Mouse (Mus musculus) liver, embryonic 11.5 days (tissue): Measurements from ENCODE around the gene Il20rb. TPM values are rescaled to one million over a fixed set of nuclear protein-coding genes. Genes with fewer than 3 reads are reported as not detected.

Experiments
- ATAC-seq: fragments of 200-750 bp; cut with Nextera tagmentation; replicated peaks from 2 replicates; pipeline ENCODE4 v1.8.0; 2017; ENCODE audit warnings: moderate number of reproducible peaks, mild to moderate bottlenecking, moderate TSS enrichment, moderate library complexity; ENCODE audit not compliant: low FRiP score
- DNase-seq: peaks from one replicate; pipeline ENCODE4 v3.0.0-alpha.2; 2017; ENCODE audit warnings: low spot score
- H3K27ac ChIP-seq: fragments of 300-500 bp; sonication (generic); 2 replicates; pipeline ENCODE4 v1.5.1; 2014; ENCODE audit warnings: mild to moderate bottlenecking, low read depth, low read length, control low read depth
- H3K27me3 ChIP-seq: fragments of 300-500 bp; sonication (generic); replicated peaks from 2 replicates; pipeline ENCODE4 v1.6.1; 2014; ENCODE audit warnings: low read length, mixed read lengths; ENCODE audit not compliant: control insufficient read depth, insufficient read depth
- H3K36me3 ChIP-seq: fragments of 300-500 bp; sonication (generic); 2 replicates; pipeline ENCODE4 v1.6.1; 2014; ENCODE audit warnings: mild to moderate bottlenecking, low read length, moderate library complexity, mixed read lengths; ENCODE audit not compliant: control insufficient read depth, insufficient read depth
- H3K4me1 ChIP-seq: fragments of 300-500 bp; sonication (generic); replicated peaks from 2 replicates; pipeline ENCODE4 v1.6.1; 2014; ENCODE audit warnings: low read length, mixed read lengths; ENCODE audit not compliant: control insufficient read depth, insufficient read depth
- H3K4me2 ChIP-seq: fragments of 300-500 bp; sonication (generic); 2 replicates; pipeline ENCODE4 v1.6.1; 2014; ENCODE audit warnings: mild to moderate bottlenecking, control low read depth, moderate library complexity
- H3K4me3 ChIP-seq: fragments of 300-500 bp; sonication (generic); 2 replicates; pipeline ENCODE4 v1.5.1; 2014; ENCODE audit warnings: low read depth, low read length, control low read depth
- H3K9ac ChIP-seq: fragments of 300-500 bp; sonication (generic); 2 replicates; pipeline ENCODE4 v1.6.1; 2014; ENCODE audit warnings: low read depth, low read length, control low read depth
- H3K9me3 ChIP-seq: fragments of 300-500 bp; sonication (generic); 2 replicates; pipeline ENCODE4 v1.6.1; 2016; ENCODE audit warnings: low read length, inconsistent platforms, mixed read lengths; ENCODE audit not compliant: control insufficient read depth
- WGBS: fragments of 180-500 bp; shearing (Covaris S2); extraction: QIAGEN DNeasy Blood & Tissue Kit; methylation state at CpG from one replicate; pipeline ENCODE4 v1.1.7; 2014; 5-methylcytosine and 5-hydroxymethylcytosine counted together
- polyA plus RNA-seq: library from polyadenylated mRNA; unstranded; fragments of >200 nt; fragmentation: Nextera tagmentation; extraction: Ambion mirVana; gene quantifications from 2 replicates; pipeline ENCODE4 v1.2.1, GENCODE M21; 2014

The Il20rb gene
- polyA plus RNA-seq, 1 experiment from 2014 or later: 0.59 TPM

DNA sequence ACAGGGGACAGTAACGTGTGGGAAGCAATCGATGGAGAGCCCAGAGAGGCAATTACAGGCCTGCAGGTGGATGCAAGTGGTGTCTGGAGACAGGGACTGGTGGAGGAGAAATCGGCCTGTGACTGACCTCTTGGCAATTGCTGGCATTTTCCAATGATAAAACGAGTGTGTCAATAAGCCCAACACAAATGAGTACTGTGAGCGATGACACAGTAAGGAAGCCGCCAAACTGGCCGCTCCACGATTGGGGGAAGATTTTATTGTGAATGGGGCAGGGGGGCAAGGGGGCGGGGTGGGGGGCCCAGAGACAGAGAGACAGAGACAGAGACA is 32.0 kb downstream of the Il20rb start:
- H3K9ac ChIP-seq: peak overlapping the region; percentile 46
- H3K27ac ChIP-seq: no peak overlapping the region
- ATAC-seq: peak; percentile 47; the same call in 1 of the 2 replicates
- no peaks in the 10 kb centered on the region for H3K4me1 ChIP-seq
- H3K4me3 ChIP-seq: peak overlapping the region; percentile 42
- WGBS: 18% methylated on average over 9 of the region's 9 CpGs
- no peaks in the 10 kb centered on the region for H3K36me3 ChIP-seq
- no peaks in the 10 kb centered on the region for H3K27me3 ChIP-seq
- no peak for DNase-seq
- no peaks in the 10 kb centered on the region for H3K9me3 ChIP-seq
- H3K4me2 ChIP-seq: peak overlapping the region; percentile 77

DNA sequence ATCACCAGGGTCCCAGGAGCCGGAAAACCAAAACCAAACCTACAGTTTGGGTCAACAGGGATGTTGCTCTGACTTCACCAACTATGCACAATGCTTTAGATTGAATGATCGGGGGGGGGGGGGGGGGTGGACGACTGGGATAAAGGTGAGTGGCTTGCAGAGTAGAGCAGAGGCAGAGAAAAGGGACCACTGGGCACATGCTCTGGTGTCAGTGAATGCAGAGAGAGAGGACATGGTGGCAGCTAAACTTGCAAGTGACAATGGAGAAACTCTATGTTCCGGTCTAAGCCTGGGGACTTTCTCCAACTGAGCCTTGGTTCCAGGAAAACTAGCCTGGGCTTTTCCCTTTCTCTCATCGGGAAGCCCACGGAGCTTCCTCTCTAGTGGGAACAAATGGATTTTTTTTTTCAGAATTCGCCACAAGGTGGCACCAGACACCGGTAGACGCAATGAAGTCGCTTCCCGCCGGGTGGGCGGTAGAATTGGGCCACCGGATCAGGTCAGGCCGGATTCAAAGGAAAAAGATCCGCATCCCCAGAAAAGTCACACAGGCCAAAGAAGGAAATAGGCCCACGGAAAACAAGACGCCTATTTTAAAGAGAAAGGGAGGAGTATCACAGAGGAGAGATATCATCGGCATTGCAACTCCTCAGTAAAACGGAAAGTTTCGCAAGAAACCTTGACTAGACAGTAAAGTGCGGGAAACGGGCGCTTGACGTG is 32.5 kb downstream of the Il20rb start:
- Histone ChIP-seq H3K9me3 (no peaks in the 10 kb centered on the region), H3K9ac (peak overlapping the region; percentile 46), H3K4me1 (no peaks in the 10 kb centered on the region), H3K36me3 (no peaks in the 10 kb centered on the region), H3K4me2 (peak overlapping the region; percentile 77), H3K27ac (no peak overlapping the region), H3K4me3 (peak overlapping the region; percentile 42), H3K27me3 (no peaks in the 10 kb centered on the region)
- ATAC-seq: peak; percentile 58; the same call in 1 of the 2 replicates
- WGBS: 6% methylated on average over 25 of the region's 25 CpGs
- DNase-seq: peak; percentile 72

DNA sequence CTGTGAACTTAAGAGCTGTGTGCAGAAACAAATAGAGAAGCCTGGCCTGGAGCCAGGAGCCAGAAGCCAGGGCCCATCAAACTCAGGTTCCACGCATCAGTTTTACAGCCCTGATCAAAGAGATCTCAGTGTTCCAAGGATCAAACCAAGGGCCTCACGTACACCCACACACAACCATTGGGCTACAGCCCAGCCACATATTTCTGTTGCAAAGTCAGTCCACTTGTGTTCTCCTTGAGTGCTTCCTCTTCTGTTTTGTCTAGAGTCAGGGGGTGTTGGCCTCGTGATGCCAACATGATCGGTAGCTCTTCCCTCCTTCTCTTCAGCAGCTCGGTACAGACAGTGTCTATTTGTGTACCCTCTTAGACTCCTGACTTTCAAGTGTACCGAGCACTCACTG is 34.2 kb downstream of the Il20rb start:
- Histone ChIP-seq H3K9ac (no peak overlapping the region), H3K4me1 (no peaks in the 10 kb centered on the region), H3K4me2 (no peak overlapping the region), H3K27me3 (no peaks in the 10 kb centered on the region), H3K36me3 (no peaks in the 10 kb centered on the region), H3K9me3 (no peaks in the 10 kb centered on the region), H3K4me3 (no peak overlapping the region), H3K27ac (no peak overlapping the region)
- no peak for DNase-seq
- WGBS: 58% methylated on average over 6 of the region's 6 CpGs
- ATAC-seq: no peak

DNA sequence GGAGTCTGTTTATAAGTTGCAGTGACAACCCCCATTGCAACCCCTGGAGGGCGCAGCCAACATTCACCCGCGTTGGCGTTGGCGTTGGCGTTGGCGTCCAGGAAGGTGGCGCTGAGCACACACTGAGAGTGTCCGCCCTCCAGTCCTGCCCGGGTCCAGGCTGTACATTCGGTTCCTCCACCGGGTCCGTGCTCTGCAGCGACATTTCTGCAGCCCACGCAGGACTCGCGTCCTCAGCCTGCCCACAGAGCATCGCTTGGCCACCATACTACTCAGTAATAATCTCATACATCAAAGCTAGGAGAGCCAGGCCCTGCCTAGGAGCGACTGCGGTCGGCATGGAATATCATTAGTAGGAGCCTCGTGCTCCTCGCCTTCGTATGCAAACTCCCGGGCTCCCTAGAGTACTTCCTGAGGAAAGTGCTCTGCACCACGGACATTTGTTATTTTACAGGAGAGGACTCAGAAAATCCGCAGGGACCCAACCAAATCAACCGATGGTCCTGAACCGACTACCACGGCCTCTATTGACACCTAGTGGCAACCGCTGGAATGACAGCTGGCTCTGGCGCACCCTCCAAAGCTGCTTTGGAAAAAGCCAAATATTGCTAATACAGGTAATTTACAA is 40.4 kb downstream of the Il20rb start:
- Histone ChIP-seq H3K4me2 (peak overlapping the region; percentile 89), H3K4me1 (no peaks in the 10 kb centered on the region), H3K27me3 (no peaks in the 10 kb centered on the region), H3K9ac (peak overlapping the region; percentile 61), H3K36me3 (no peaks in the 10 kb centered on the region), H3K9me3 (no peaks in the 10 kb centered on the region), H3K4me3 (peak overlapping the region; percentile 55), H3K27ac (no peak overlapping the region)
- peak; percentile 75 for DNase-seq
- under 1% methylated on average over 32 of the region's 32 CpGs for WGBS
- ATAC-seq: peak; percentile 84

DNA sequence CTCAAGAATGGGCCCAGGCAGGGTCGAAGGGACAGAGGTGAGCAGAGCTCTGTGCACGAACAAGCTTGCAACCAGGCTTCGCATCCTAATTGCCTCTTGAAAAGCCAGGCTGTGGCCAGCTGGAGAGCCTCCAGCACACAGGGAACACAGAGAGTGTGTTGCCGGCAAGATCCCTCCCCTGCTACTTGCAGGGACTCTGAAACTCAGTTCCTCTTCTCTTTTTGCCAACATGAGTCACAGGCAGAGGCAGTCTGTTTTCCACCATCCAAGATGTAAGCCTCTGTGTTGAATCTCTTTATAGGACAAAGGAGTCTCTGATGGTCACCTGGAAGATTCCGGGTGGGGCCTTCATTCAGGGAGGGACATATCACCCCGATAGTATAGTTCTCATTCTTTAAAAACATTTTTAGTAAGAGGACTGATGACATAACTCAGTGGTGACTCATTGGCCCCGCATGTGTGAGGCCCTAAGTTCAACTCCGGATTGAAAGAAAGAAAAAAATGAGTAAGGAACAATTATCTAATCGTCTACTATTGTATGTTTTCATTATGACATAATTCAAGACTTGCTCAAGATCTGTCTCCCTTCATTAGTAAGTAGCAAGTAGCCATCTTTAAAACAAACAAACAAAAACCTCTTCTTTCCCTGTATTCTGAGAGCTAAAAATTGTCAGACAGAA is 46.3 kb downstream of the Il20rb start:
- Histone ChIP-seq H3K4me1 (no peaks in the 10 kb centered on the region), H3K4me2 (no peak overlapping the region), H3K27ac (no peak overlapping the region), H3K27me3 (no peaks in the 10 kb centered on the region), H3K9ac (no peak overlapping the region), H3K36me3 (no peaks in the 10 kb centered on the region), H3K4me3 (no peak overlapping the region), H3K9me3 (no peaks in the 10 kb centered on the region)
- DNase-seq: no peak
- 64% methylated on average over 9 of the region's 9 CpGs for WGBS
- ATAC-seq: no peak

DNA sequence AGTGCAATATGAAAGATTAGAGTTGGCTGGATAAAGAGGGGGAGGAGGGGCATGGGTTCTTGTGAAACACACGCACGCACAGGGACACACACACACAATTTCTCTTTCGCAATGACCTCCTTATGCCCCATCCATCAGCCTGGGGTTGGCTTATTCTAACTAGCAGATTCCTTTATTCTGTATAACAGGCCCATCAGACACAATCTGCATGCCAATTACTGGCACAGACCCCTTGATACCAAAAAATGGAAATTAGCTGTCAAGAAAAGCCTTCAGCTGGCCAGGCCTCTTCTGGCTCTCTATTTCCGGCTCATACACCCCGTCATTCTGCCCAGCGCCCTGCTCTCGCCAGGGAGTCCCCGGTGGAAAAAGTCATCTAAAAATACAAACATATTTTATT is 47.1 kb downstream of the Il20rb start:
- Histone ChIP-seq H3K27me3 (no peaks in the 10 kb centered on the region), H3K4me3 (no peak overlapping the region), H3K4me2 (no peak overlapping the region), H3K9ac (no peak overlapping the region), H3K36me3 (no peaks in the 10 kb centered on the region), H3K27ac (no peak overlapping the region), H3K4me1 (no peaks in the 10 kb centered on the region), H3K9me3 (no peaks in the 10 kb centered on the region)
- WGBS: 93% methylated on average over 8 of the region's 8 CpGs
- ATAC-seq: no peak
- DNase-seq: no peak

DNA sequence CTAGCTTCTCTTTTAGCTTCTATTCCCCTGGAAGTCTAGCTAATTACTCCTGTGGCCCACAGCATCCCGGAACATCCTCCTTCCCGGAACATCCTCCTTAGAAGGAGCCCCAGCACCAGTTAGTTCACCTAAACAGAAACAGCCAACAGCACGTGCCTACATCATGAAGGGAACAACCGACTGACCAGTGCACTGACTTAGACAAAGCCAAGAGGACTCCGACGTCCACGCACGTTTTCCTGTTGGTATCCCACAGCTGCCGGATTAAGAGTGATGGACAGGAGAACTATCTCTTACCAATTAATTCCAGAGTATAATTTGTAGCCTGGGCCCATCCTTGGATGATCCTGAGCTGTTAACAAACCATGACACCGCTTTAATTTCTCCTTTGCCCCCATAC is 47.6 kb downstream of the Il20rb start:
- Histone ChIP-seq H3K4me1 (no peaks in the 10 kb centered on the region), H3K9ac (no peak overlapping the region), H3K27me3 (no peaks in the 10 kb centered on the region), H3K27ac (no peak overlapping the region), H3K9me3 (no peaks in the 10 kb centered on the region), H3K4me3 (no peak overlapping the region), H3K4me2 (no peak overlapping the region), H3K36me3 (no peaks in the 10 kb centered on the region)
- ATAC-seq (no peak), DNase-seq (no peak)
- WGBS: 89% methylated on average over 10 of the region's 10 CpGs

DNA sequence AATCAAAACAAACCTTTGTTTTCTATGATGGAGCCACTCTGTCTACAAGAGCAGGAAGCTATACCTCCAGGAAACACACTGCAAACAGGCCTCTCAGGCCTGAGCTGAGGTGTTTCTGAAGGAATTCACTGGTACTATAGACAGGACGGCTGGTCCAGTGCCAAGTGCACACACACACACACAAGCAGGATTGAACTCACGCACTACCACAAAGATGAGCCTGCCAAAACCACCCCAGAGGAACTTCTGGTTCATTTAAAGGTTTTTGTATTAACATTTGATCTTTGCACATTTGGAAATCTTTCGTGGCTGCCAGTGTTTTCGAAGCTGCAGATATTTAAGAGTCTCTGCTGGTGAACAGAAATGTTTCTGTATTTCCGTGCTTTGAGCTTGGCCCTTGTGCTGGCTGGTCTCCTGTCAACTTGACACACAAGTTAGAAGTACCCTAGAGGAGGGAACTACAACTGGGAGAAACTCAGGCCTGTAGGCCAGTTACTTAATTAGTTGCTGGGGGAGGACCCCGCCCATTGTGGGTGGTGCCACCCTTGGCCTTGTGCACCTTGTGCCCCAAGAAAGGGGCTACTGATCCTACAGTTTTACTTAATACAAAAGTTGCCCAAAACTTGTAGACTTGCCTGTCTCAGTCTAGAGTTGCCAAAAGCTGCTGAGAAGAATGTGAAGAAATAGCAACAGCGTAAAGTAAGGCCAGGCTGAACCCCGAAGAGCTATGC is 49.6 kb downstream of the Il20rb start:
- ATAC-seq (no peak), DNase-seq (no peak)
- Histone ChIP-seq H3K36me3 (no peaks in the 10 kb centered on the region), H3K27me3 (no peaks in the 10 kb centered on the region), H3K27ac (no peak overlapping the region), H3K4me2 (no peak overlapping the region), H3K9ac (no peak overlapping the region), H3K9me3 (no peaks in the 10 kb centered on the region), H3K4me3 (no peak overlapping the region), H3K4me1 (no peaks in the 10 kb centered on the region)
- 85% methylated on average over 8 of the region's 8 CpGs for WGBS
